Mouse (Mus musculus) CD4-positive, CD25-positive, alpha-beta regulatory T cell (primary cell): ENCODE data around the gene Ccdc81. TPM values are rescaled to one million over a fixed set of nuclear protein-coding genes. Genes with fewer than 3 reads are reported as not detected.

Experiments used
- polyA plus RNA-seq: library from polyadenylated mRNA; unstranded; fragments of 100-300 nt; shearing (Covaris generic); gene quantifications from one replicate; pipeline ENCODE4 v1.2.1, GENCODE M21; 2017

Gene Ccdc81
- polyA plus RNA-seq, result not detected

GRCm38 (mm10) chr7:89903442-89904343 lies at the start of gene Ccdc81:
Gene Ccdc81, minus strand, starts transcription at chr7:89903629.

GRCm38 (mm10) chr7:89940571-89941463 lies 37.4 kb upstream of the Ccdc81 start, which contains the start of gene Hikeshi:
Gene Hikeshi, minus strand, starts transcription at chr7:89941204.

Other genes starting within 250 kb of the Ccdc81 start
- gene Hikeshi, start 37.6 kb upstream of the Ccdc81 start, polyA plus RNA-seq, result 107 TPM
- 112 TPM for gene Eed, start 77.4 kb upstream of the Ccdc81 start, polyA plus RNA-seq
- 36.0 TPM for gene Picalm, start 226.6 kb upstream of the Ccdc81 start, polyA plus RNA-seq